Mouse (Mus musculus) liver, postnatal 0 days (tissue): ENCODE data around the gene Emx1. TPM values are rescaled to one million over a fixed set of nuclear protein-coding genes. Genes with fewer than 3 reads are reported as not detected.

Source experiments
- ATAC-seq: fragments of 200-750 bp; cut with Nextera tagmentation; 2 replicates; pipeline ENCODE4 v1.8.0; 2017; ENCODE audit warnings: mild to moderate bottlenecking, moderate library complexity
- DNase-seq: peaks from one replicate; pipeline ENCODE4 v3.0.0-alpha.2; 2016
- H3K27ac ChIP-seq: fragments of 300-500 bp; sonication (generic); 2 replicates; pipeline ENCODE4 v1.5.1; 2014; ENCODE audit warnings: antibody characterized with exemption, moderate library complexity, mild to moderate bottlenecking, low read depth
- H3K27me3 ChIP-seq: fragments of 300-500 bp; sonication (generic); 2 replicates; pipeline ENCODE4 v1.6.1; 2014; ENCODE audit warnings: low read length, control low read depth, mixed read lengths; ENCODE audit not compliant: insufficient read depth
- H3K36me3 ChIP-seq: fragments of 300-500 bp; sonication (generic); replicated peaks from 2 replicates; pipeline ENCODE4 v1.6.1; 2014; ENCODE audit warnings: mild to moderate bottlenecking, control low read depth, low read length, moderate library complexity, mixed read lengths; ENCODE audit not compliant: insufficient read depth
- H3K4me1 ChIP-seq: fragments of 300-500 bp; sonication (generic); 2 replicates; pipeline ENCODE4 v1.6.1; 2014; ENCODE audit warnings: antibody characterized with exemption, mild to moderate bottlenecking, control low read depth; ENCODE audit not compliant: insufficient read depth
- H3K4me2 ChIP-seq: fragments of 300-500 bp; sonication (generic); 2 replicates; pipeline ENCODE4 v1.6.1; 2014; ENCODE audit warnings: low read depth, mild to moderate bottlenecking, low read length, moderate library complexity, mixed read lengths
- H3K4me3 ChIP-seq: fragments of 300-500 bp; sonication (generic); 2 replicates; pipeline ENCODE4 v1.5.1; 2014; ENCODE audit warnings: low read depth, low read length
- H3K9ac ChIP-seq: fragments of 300-500 bp; sonication (generic); replicated peaks from 2 replicates; pipeline ENCODE4 v1.6.1; 2014; ENCODE audit warnings: mild to moderate bottlenecking, moderate library complexity
- H3K9me3 ChIP-seq: fragments of 300-500 bp; sonication (generic); 2 replicates; pipeline ENCODE4 v1.6.1; 2016; ENCODE audit warnings: mild to moderate bottlenecking, control low read depth, low read length, mixed read lengths
- CTCF ChIP-seq: sonication (generic); IDR thresholded peaks from 2 replicates; pipeline ENCODE4 v1.5.1; 2016; ENCODE audit warnings: antibody characterized with exemption, low read depth
- EP300 ChIP-seq: IDR thresholded peaks from 2 replicates; pipeline ENCODE4 v1.6.1; 2016; ENCODE audit warnings: antibody characterized with exemption, low read depth, mild to moderate bottlenecking
- WGBS: fragments of 180-500 bp; shearing (Covaris S2); extraction: QIAGEN DNeasy Blood & Tissue Kit; methylation state at CpG from one replicate; pipeline ENCODE4 v1.1.7; 2014; ENCODE audit not compliant: insufficient replicate concordance; 5-methylcytosine and 5-hydroxymethylcytosine counted together
- polyA plus RNA-seq: library from polyadenylated mRNA; unstranded; fragments of >200 nt; fragmentation: Nextera tagmentation; extraction: Ambion mirVana; gene quantifications from 2 replicates; pipeline ENCODE4 v1.2.1, GENCODE M21; 2015

The Emx1 gene
- polyA plus RNA-seq, 1 experiment from 2014 or later: not detected

GRCm38 (mm10) chr6:85193381-85194318, 6.4 kb downstream of the Emx1 start:
- 9% methylated on average over 28 of the region's 29 CpGs for WGBS
- H3K27me3 ChIP-seq: peaks cover 70% of the 10 kb centered on the region
- DNase-seq (no peak), ATAC-seq (no peak)
- no peak overlapping the region for H3K27ac ChIP-seq
- no peak overlapping the region for H3K4me2 ChIP-seq
- H3K4me3 ChIP-seq: no peak overlapping the region
- no peak overlapping the region for H3K9ac ChIP-seq
- H3K4me1 ChIP-seq: no peaks in the 10 kb centered on the region
- H3K9me3 ChIP-seq: no peaks in the 10 kb centered on the region
- H3K36me3 ChIP-seq: no peaks in the 10 kb centered on the region
- TF ChIP-seq CTCF (no peak), EP300 (no peak)

- no peak for DNase-seq
- WGBS: 55% methylated on average over 2 of the region's 2 CpGs
- peaks cover 27% of the 10 kb centered on the region for H3K27me3 ChIP-seq
These were observed 10.7 kb downstream of the Emx1 start for GRCm38 (mm10) chr6:85197951-85198350.

GRCm38 (mm10) chr6:85206182-85206938, 19.1 kb downstream of the Emx1 start:
- Histone ChIP-seq H3K4me1 (no peaks in the 10 kb centered on the region), H3K4me2 (no peak overlapping the region), H3K27ac (no peak overlapping the region), H3K36me3 (no peaks in the 10 kb centered on the region), H3K27me3 (no peaks in the 10 kb centered on the region), H3K4me3 (no peak overlapping the region), H3K9ac (no peak overlapping the region), H3K9me3 (no peaks in the 10 kb centered on the region)
- DNase-seq: no peak
- no peak for ATAC-seq
- no peak for TF ChIP-seq EP300
- no peak for TF ChIP-seq CTCF
- 44% methylated on average over 16 of the region's 16 CpGs for WGBS

More at GRCm38 (mm10) chr6:85197951-85198350, 10.7 kb downstream of the Emx1 start:
- TF ChIP-seq CTCF (no peak), EP300 (no peak)
- no peaks in the 10 kb centered on the region for H3K4me1 ChIP-seq
- H3K36me3 ChIP-seq: no peaks in the 10 kb centered on the region
- H3K9me3 ChIP-seq: no peaks in the 10 kb centered on the region
- H3K9ac ChIP-seq: no peak overlapping the region
- no peak overlapping the region for H3K27ac ChIP-seq
- ATAC-seq: no peak
- no peak overlapping the region for H3K4me2 ChIP-seq
- no peak overlapping the region for H3K4me3 ChIP-seq

- DNase-seq (no peak), ATAC-seq (no peak)
- TF ChIP-seq CTCF (no peak), EP300 (no peak)
- H3K9me3 ChIP-seq: no peaks in the 10 kb centered on the region
- H3K9ac ChIP-seq: no peak overlapping the region
- H3K27me3 ChIP-seq: no peaks in the 10 kb centered on the region
- H3K4me1 ChIP-seq: no peaks in the 10 kb centered on the region
- H3K4me2 ChIP-seq: no peak overlapping the region
- no peak overlapping the region for H3K4me3 ChIP-seq
- H3K27ac ChIP-seq: no peak overlapping the region
- 49% methylated on average over 15 of the region's 15 CpGs for WGBS
- no peaks in the 10 kb centered on the region for H3K36me3 ChIP-seq
These were observed 19.7 kb downstream of the Emx1 start for GRCm38 (mm10) chr6:85206939-85207285.

GRCm38 (mm10) chr6:85207345-85207744, 20.1 kb downstream of the Emx1 start:
- no peak overlapping the region for H3K9ac ChIP-seq
- no peaks in the 10 kb centered on the region for H3K27me3 ChIP-seq
- H3K4me3 ChIP-seq: no peak overlapping the region
- no peak for TF ChIP-seq EP300
- no peak for TF ChIP-seq CTCF
- WGBS: 49% methylated on average over 5 of the region's 5 CpGs
- no peak overlapping the region for H3K4me2 ChIP-seq
- H3K4me1 ChIP-seq: no peaks in the 10 kb centered on the region
- ATAC-seq (no peak), DNase-seq (no peak)
- no peaks in the 10 kb centered on the region for H3K36me3 ChIP-seq
- no peaks in the 10 kb centered on the region for H3K9me3 ChIP-seq
- H3K27ac ChIP-seq: no peak overlapping the region

GRCm38 (mm10) chr6:85209226-85209967, 22.2 kb downstream of the Emx1 start:
- no peak overlapping the region for H3K4me2 ChIP-seq
- no peak for DNase-seq
- no peak for ATAC-seq
- H3K27ac ChIP-seq: no peak overlapping the region
- no peaks in the 10 kb centered on the region for H3K4me1 ChIP-seq
- no peak overlapping the region for H3K9ac ChIP-seq
- H3K9me3 ChIP-seq: no peaks in the 10 kb centered on the region
- no peak overlapping the region for H3K4me3 ChIP-seq
- H3K27me3 ChIP-seq: no peaks in the 10 kb centered on the region
- 71% methylated on average over 9 of the region's 9 CpGs for WGBS
- no peaks in the 10 kb centered on the region for H3K36me3 ChIP-seq
- TF ChIP-seq EP300 (no peak), CTCF (no peak)
